Mouse (Mus musculus): Measurements from ENCODE around the gene Apbb1ip.

The Apbb1ip gene

GRCm38 (mm10) chr2:22775213-22775612 is 1.3 kb downstream of the Apbb1ip start:
- no peak for DNase-seq (ENCODE audit: low spot score in 2 of 2)

- no peak for DNase-seq (ENCODE audit: low spot score in 2 of 2)
These were observed 1.8 kb downstream of the Apbb1ip start for GRCm38 (mm10) chr2:22775681-22776080.

DNA sequence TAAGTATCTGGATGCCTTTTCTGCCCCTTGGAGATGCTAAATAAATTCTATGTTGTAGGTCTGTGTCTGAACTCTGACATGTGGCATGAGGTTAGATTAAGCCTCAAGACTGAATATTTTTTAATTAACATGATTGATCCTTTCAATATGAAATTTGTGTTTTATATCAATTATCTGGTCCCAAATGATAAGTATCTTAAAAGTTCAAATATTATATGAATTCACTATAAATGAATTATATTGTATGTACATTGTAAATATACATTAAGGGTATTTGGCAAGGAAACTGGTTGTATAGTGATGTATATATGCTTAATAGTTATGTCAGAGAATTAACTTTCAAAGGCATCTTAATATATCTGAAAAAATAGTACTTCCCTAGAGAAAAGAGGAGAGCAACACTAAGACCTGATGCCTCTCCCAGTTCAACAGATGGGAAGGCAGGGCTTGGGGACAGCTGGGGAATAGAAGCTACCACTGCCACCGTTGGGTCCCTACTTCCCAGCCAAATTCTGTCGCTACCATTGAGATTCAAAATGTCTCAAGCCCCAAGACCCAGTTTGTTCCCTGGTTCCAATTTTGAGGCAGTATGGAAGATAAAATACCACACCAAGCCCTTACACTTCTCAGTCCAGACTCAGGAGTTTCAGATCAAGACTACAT is 2.8 kb downstream of the Apbb1ip start:
- no peak for DNase-seq (ENCODE audit: low spot score in 2 of 2)

- DNase-seq (ENCODE audit: low spot score in 2 of 2): no peak
These were observed 3.9 kb downstream of the Apbb1ip start for GRCm38 (mm10) chr2:22777757-22778156.

DNA sequence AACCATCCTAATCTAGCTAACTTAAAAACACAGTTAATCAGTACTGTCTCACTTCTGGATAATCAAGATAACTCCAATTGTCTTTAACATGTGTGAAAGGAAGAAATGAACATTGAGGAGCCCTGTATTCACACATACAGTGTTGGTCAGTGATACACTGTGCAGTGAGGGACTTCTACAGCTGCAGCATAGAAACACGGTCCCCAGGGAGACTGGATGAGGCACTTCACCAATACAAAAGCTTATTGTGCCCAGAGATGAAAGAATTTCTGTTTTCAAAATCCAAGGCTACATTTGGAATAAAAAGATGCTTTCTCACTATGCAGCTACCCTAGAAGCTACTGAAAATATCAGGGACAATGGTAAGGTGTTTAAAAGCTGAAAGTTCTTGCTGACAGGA is 7.0 kb downstream of the Apbb1ip start:
- DNase-seq (ENCODE audit: low spot score in 2 of 2): no peak

GRCm38 (mm10) chr2:22781387-22782009 is 7.6 kb downstream of the Apbb1ip start:
- DNase-seq (ENCODE audit: low spot score in 2 of 2): no peak

DNA sequence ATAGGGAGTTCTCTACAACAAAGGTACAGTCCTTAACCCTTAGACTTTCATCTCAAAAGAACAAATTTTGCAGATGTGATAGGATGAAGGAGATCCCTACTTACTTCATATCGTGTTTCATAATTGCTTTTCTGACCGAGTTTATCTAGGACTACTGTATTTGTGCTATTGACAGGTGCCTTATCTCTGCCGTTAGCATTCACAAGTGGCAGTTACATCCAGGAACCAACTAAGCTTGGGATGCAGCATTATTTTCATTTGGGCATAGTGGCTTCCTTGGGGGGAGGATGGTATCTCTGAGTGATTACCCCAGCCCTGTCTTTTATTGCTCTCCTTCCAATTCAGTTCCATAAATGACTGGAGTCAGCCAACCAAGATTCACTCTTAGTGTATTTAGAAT is 8.2 kb downstream of the Apbb1ip start:
- no peak for DNase-seq (ENCODE audit: low spot score in 2 of 2)

DNA sequence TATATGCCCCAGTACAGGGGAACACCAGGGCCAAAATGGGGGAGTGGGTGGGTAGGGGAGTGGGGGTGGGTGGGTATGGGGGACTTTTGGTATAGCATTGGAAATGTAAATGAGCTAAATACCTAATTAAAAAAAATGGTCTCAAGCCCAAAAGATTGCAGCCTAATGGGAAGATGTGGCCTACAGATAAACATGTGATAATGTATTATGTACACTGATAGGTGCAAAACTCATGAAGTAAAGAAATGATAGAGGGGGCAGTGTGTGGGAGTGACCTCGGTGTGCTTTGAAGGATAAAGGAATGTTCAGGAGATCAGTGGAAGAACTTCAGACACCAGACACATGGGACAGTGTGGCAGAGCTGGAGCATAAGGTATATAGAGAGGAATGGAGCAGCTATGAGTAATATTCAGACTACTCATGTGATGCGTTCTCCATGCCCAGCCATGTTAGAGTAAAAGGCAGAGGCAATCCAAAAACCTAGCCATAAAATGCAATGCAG is 9.3 kb downstream of the Apbb1ip start:
- no peak for DNase-seq (ENCODE audit: low spot score in 2 of 2)

DNA sequence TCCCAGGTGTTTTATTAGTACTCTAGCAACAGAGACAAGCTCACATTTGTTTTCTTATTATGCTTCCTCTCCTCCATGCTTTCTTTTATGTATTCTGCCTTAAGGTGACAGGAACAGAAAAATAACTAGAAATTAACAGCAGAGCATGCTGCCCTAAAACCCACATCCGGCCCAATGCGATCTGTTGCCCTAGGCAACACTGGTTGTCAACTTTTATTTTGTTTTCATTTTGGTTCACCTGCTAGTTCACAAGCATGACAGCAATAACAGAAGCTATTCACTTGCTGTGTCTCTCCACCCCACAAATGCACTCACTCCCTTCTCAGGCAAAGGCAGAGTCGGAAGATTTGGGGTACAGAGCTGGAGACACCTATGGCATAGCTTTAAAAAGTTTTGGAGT is 10.3 kb downstream of the Apbb1ip start:
- DNase-seq (ENCODE audit: low spot score in 2 of 2): no peak

- DNase-seq (ENCODE audit: low spot score in 2 of 2): no peak
These were observed 10.9 kb downstream of the Apbb1ip start for GRCm38 (mm10) chr2:22784771-22785170.

GRCm38 (mm10) chr2:22788658-22789057 is 14.8 kb downstream of the Apbb1ip start:
- no peak for DNase-seq (ENCODE audit: low spot score in 2 of 2)

DNA sequence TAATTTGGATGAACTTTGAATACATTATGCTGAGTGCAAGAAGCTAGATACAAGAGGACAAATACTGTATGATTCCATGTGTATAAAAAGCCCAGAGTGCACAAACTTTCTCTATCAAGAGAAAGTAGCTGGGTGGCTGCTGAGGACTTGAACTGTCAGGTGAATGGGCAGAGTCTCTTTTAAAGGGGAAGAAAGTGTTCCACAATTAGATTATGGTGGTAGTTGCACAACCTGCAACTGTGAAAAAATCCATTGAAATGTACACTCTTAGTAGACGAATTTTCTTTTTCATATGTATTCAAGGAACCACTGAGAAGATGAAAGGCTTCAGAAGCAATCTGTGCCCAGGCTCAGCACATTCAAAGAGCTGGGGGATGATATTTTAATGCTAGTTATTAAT is 15.7 kb downstream of the Apbb1ip start:
- DNase-seq (ENCODE audit: low spot score in 2 of 2): no peak

DNA sequence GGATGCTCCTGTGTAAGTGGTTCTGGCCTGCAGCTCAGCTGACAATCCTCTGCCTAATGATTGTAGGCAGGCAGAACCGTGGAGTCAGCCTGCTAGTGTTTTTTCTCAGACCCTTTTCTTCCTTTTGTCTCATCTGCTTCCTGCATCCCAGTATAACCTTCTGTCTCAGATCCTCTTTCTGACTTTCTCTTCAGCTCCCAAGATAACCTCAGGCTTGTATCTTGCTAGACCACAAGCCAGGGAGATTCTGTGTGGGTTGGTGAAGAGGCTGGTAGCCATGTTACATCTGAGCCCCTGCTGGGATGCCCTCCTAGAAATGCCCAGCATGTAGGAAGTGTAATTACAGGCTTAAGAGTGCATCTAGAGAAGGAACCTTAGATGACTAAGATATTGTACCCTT is 16.5 kb downstream of the Apbb1ip start:
- peak in 1 of 2 experiments; percentile 33 for DNase-seq (ENCODE audit: low spot score in 2 of 2)

- no peak for DNase-seq (ENCODE audit: low spot score in 2 of 2)
These were observed 21.2 kb downstream of the Apbb1ip start for GRCm38 (mm10) chr2:22795087-22795486.

DNA sequence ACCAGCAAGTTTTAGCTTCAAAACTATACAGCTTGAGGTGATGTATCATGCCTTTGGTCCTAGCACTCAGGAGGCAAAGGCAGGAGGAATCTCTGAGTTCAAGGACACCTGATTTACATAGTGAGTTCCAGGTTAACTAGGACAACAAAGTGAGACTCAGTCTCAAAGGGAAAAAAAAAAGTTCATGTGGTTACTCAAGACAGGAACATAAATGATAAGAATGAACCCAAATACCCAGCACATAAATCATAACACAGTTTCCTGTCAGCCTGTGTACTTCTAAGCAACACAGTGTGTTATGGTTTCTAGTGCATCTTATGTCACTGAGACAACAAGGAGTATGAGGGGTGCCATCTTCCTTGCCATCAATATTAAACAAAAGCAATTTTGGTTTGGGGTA is 22.6 kb downstream of the Apbb1ip start:
- no peak for DNase-seq (ENCODE audit: low spot score in 2 of 2)

- no peak for DNase-seq (ENCODE audit: low spot score in 2 of 2)
These were observed 25.6 kb downstream of the Apbb1ip start for GRCm38 (mm10) chr2:22799430-22800041.

DNA sequence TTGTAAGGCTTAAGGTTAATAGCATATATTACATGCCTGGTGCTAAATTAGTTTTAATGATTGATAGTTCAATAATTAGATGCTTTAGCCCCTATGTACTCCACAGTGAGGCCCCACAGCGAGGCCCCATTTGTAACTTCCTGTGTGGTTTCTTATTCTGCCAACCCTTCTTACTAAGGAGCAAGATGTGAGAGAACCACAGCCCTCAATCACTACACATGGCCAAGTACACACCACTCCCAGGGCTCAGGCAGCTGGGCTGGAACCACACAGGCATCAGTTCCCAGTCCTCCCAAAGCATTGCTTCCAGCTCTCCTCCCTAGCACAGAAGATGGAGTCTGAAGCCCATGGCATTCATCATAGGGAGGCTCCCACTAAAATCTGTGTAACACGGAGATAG is 31.7 kb downstream of the Apbb1ip start:
- no peak for DNase-seq (ENCODE audit: low spot score in 2 of 2)

GRCm38 (mm10) chr2:22806576-22806975 is 32.7 kb downstream of the Apbb1ip start:
- no peak for DNase-seq (ENCODE audit: low spot score in 2 of 2)

GRCm38 (mm10) chr2:22807312-22807711 is 33.4 kb downstream of the Apbb1ip start:
- no peak for DNase-seq (ENCODE audit: low spot score in 2 of 2)

DNA sequence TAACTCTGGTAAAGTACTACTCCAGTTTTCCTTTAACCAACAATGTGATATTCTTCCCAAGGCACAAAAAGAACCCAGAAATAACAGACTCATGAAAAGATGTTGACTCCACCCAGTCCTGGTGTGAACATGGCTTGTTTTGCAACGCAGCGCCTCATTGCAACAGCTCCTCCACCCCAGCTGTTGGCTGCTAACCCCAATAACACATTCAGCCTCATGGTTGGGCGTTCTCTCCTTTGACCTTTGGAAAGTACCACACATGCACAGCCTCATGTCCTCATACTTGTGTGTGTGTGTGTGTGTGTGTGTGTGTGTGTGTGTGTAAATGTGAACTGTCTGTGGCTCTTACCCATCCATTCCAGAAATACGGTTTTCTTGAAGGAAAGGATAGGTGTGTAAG is 37.0 kb downstream of the Apbb1ip start:
- no peak for DNase-seq (ENCODE audit: low spot score in 2 of 2)

DNA sequence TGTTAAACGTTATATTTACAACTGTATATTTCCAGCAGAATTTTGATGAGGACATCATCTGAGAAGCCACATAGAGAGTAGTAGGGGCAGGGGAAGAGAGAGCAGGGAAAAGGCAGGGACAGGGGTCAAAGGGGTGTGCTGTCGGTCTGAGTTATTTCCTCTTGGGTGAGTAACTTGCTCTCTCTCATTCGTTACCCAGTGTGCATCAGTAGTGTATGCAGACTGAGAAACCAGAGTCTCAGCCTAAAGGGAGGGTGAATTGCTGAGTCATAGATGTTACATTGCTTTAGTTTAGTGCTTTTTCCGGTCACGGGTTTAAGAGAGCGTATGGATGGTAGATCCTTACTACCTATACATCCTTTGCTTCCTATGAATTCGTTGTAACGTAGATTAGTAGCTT is 37.6 kb downstream of the Apbb1ip start:
- no peak for DNase-seq (ENCODE audit: low spot score in 2 of 2)

- DNase-seq (ENCODE audit: low spot score in 2 of 2): no peak
These were observed 40.0 kb downstream of the Apbb1ip start for GRCm38 (mm10) chr2:22813921-22814320.

DNA sequence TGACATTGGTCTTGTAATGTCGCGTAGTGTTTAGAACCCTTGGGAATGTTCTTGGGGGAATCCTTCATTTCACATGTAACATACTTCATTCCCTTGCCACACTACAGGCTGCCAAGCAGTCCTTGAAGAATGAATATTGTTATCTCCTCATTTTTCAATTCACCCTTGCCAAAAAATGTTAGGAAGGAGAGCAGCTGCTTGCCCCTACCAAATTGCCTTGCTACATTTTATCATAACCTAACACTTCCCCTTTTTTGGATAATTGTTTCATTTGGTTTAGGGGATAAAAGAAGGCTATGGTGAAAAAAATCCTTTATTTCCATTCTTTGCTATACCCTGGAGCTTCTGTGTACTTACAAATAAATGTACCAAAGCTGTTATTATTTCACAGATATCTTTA is 41.8 kb downstream of the Apbb1ip start:
- DNase-seq (ENCODE audit: low spot score in 2 of 2): no peak
